12 mouse cellular contexts compared by ENCODE assay signal in genomic region chr13:18757958-18758357, GRCm38 (mm10). TPM values are rescaled to one million over a fixed set of nuclear protein-coding genes. Genes with fewer than 3 reads are reported as not detected.
DNase-seq lines count a peak whose midpoint lies in the region; TF ChIP-seq lines count a peak whose summit lies in the region.
"Had no signal": no experiment of that assay in that cellular context is flagged by ENCODE, and none has a peak within 500 bp of the region (broad histone marks: within the 10 kb centered on the region; RNA-seq: fewer than 3 reads in every experiment).

No protein-coding gene starts in this region.

- intact Hi-C loops in gastrocnemius, adult 2 months (cut with DNase I), result no loop called here
- intact Hi-C loops in left cerebral cortex, postnatal 4 days (cut with DNase I), result no loop called here

- H3K4me3 ChIP-seq in gastrocnemius, adult 2 months, result no peak overlapping the region
- H3K4me3 ChIP-seq in MEL (ENCODE audit: control insufficient read depth in 1 of 2, insufficient read depth in 1 of 2, low read depth in 2 of 2, low read length in 2 of 2), result no peak overlapping the region
- H3K4me3 ChIP-seq: embryonic facial prominence, embryonic 13.5 days; heart, embryonic 10.5 days; hindbrain, embryonic 12.5 days had no signal

- TF ChIP-seq EP300 in MEL (IDR thresholded peaks at IDR 0.05; ENCODE audit: low read depth in 1 of 2, low read length in 2 of 2), result no peak

- no peaks in the 10 kb centered on the region for H3K27me3 ChIP-seq in MEL (ENCODE audit: control insufficient read depth in 1 of 2, insufficient read depth in 2 of 2, low read length in 2 of 2)
- H3K27me3 ChIP-seq: embryonic facial prominence, embryonic 13.5 days; hindbrain, embryonic 12.5 days had no signal

- no peak for DNase-seq in gastrocnemius, adult 2 months
- no peak for DNase-seq in gastrocnemius, adult 8-10 months (ENCODE audit: low spot score in 2 of 2)
- peak; percentile 9 for DNase-seq in left cerebral cortex, postnatal 4 days
- DNase-seq in left cerebral cortex, adult 18-20 months (ENCODE audit: low spot score in 2 of 2), result no peak
- peak; percentile 23 for DNase-seq in MEL (ENCODE audit: low read depth, low spot score)
- peak; percentile 9 to 36 for DNase-seq in kidney, postnatal 36 days
- no peak for DNase-seq in embryo, embryonic 10 days (ENCODE audit: low spot score)
- DNase-seq in ovary, postnatal 14 days (ENCODE audit: low spot score), result no peak
- DNase-seq: thymus, postnatal 4 days had no signal

- peak; percentile 29; the same call in 1 of the 2 replicates for TF ChIP-seq CTCF in gastrocnemius, adult 2 months (IDR thresholded peaks at IDR 0.05)
- TF ChIP-seq CTCF in MEL (IDR thresholded peaks at IDR 0.05 in 2 of 3, conservative IDR thresholded peaks at IDR 0.05 in 1 of 3; ENCODE audit: control insufficient read depth in 1 of 3, insufficient read depth in 1 of 3, low read depth in 2 of 3, low read length in 3 of 3, poor library complexity in 1 of 3, severe bottlenecking in 1 of 3), result peak; percentile 8 to 28 (median 19); a peak in 2 of 6 replicates

- no peaks in the 10 kb centered on the region for H3K36me3 ChIP-seq in MEL (ENCODE audit: control insufficient read depth in 1 of 2, insufficient read depth in 2 of 2, low read length in 2 of 2)
- H3K36me3 ChIP-seq: embryonic facial prominence, embryonic 13.5 days; heart, embryonic 10.5 days; hindbrain, embryonic 12.5 days had no signal

- no peaks in the 10 kb centered on the region for H3K79me2 ChIP-seq in MEL (ENCODE audit: control insufficient read depth, insufficient read depth, low read length, poor library complexity)

- TF ChIP-seq POLR2A in MEL (IDR thresholded peaks at IDR 0.05; ENCODE audit: control insufficient read depth in 1 of 2, insufficient read depth in 1 of 2, low read depth in 1 of 2, low read length in 2 of 2, poor library complexity in 1 of 2), result no peak

- H3K27ac ChIP-seq in gastrocnemius, adult 2 months, result no peak overlapping the region
- H3K27ac ChIP-seq in MEL (ENCODE audit: control insufficient read depth, low read depth, low read length), result no peak overlapping the region
- H3K27ac ChIP-seq: embryonic facial prominence, embryonic 13.5 days; heart, embryonic 10.5 days; hindbrain, embryonic 12.5 days had no signal

- H3K9me3 ChIP-seq in MEL (replicated peaks; ENCODE audit: insufficient read depth, low read length), result no peaks in the 10 kb centered on the region
- H3K9me3 ChIP-seq: embryonic facial prominence, embryonic 13.5 days; heart, embryonic 10.5 days; hindbrain, embryonic 12.5 days had no signal

- no peaks in the 10 kb centered on the region for H3K4me1 ChIP-seq in MEL (ENCODE audit: control insufficient read depth in 1 of 2, insufficient read depth in 2 of 2, low read length in 2 of 2)
- H3K4me1 ChIP-seq: embryonic facial prominence, embryonic 13.5 days; heart, embryonic 10.5 days; hindbrain, embryonic 12.5 days had no signal

- peak; percentile 4 for TF ChIP-seq RAD21 in MEL (IDR thresholded peaks at IDR 0.05; ENCODE audit: low read depth, low read length)

- no peak overlapping the region for H3K9ac ChIP-seq in MEL (ENCODE audit: control insufficient read depth, low read depth, low read length, poor library complexity, severe bottlenecking)
- H3K9ac ChIP-seq: embryonic facial prominence, embryonic 13.5 days; hindbrain, embryonic 12.5 days had no signal

TF ChIP-seq in MEL, 35 proteins besides CTCF, POLR2A, EP300 and RAD21:
- TF ChIP-seq SMC3 (IDR thresholded peaks at IDR 0.05; ENCODE audit: low read depth, low read length) (peak; percentile 12; the same call in 1 of the 2 replicates), JUND (IDR thresholded peaks at IDR 0.05; ENCODE audit: low read depth, low read length) (no peak), GATA1 (IDR thresholded peaks at IDR 0.05; ENCODE audit: low read depth, low read length) (no peak)

RNA-seq across cellular contexts. Expression of gene Vps41, which starts 40.9 kb away (rescaled TPM):
- 10 to 100 TPM; 32.9 to 38.2 TPM for total RNA-seq in gastrocnemius, adult 2 months (2021)
- 10 to 100 TPM; 32.6 to 38.2 (median 35.6) TPM for total RNA-seq in gastrocnemius, adult 8-10 months (2022)
- total RNA-seq in left cerebral cortex, postnatal 4 days (2021), result 100 to 1,000 TPM; 119 to 124 TPM
- 100 to 1,000 TPM; 152 to 159 TPM for total RNA-seq in left cerebral cortex, adult 18-20 months (2021)
- 24.0 and 27.2 TPM in 2 replicates for total RNA-seq in MEL (2012; rRNA removed)
- polyA plus RNA-seq in MEL (2012; ENCODE audit: insufficient read depth in 1 of 2, insufficient read length in 2 of 2, low read depth in 1 of 2, low replicate concordance in 2 of 2, missing spikeins in 1 of 2), result 10 to 100 TPM in 1 of 2 experiments, not detected in 1; 26.0 TPM

Comparison
In these comparisons a context has a peak if more than half of its experiments do, and no peak if none do; other contexts are left out.
1. DNase-seq: peak in left cerebral cortex, postnatal 4 days (single experiment), MEL (single experiment) and kidney, postnatal 36 days (2 of 2); none in gastrocnemius, adult 2 months (single experiment), gastrocnemius, adult 8-10 months (0 of 2), left cerebral cortex, adult 18-20 months (0 of 2), embryo, embryonic 10 days (single experiment) and ovary, postnatal 14 days (single experiment).